Mouse (Mus musculus) left cerebral cortex, adult 2 months (tissue): ENCODE measurements around the gene March8. TPM values are rescaled to one million over a fixed set of nuclear protein-coding genes. Genes with fewer than 3 reads are reported as not detected.

Experiments used
- DNase-seq, 2 experiments: peaks; one replicate each; pipeline ENCODE4 v3.0.0; 2021 to 2022; ENCODE audit warnings: low spot score in 2 of 2, mixed read lengths in 1 of 2; ENCODE audit errors: extremely low spot score in 1 of 2
- H3K27ac ChIP-seq: fragments of 200-600 bp; 2 replicates; pipeline ENCODE4 v1.8.1; 2022
- H3K4me3 ChIP-seq: fragments of 200-600 bp; 2 replicates; pipeline ENCODE4 v1.8.1; 2022
- CTCF ChIP-seq: fragments of 200-600 bp; IDR thresholded peaks from 2 replicates; pipeline ENCODE4 v1.8.1; 2022; ENCODE audit warnings: antibody characterized with exemption, mild to moderate bottlenecking, moderate library complexity
- intact Hi-C: fragments of 180-260 bp; cut with DNase I; formaldehyde crosslinking; loops from one replicate; pipeline ENCODE4 v1.15.1; 2025
- long read RNA-seq, 2 experiments: library from polyadenylated mRNA; stranded (forward); transcript quantifications; one replicate each; pipeline ENCODE4 v2.0.0; 2021; ENCODE audit warnings: borderline mapping rate in 2 of 2
- total RNA-seq, 2 experiments: library from RNA; stranded (reverse); gene quantifications; 2 replicates each; pipeline ENCODE4 v1.2.3; 2021

Gene March8
- total RNA-seq, result 10 to 100 TPM; 45.5 to 49.5 TPM
- long read RNA-seq, experiment 1, full-length matches to known transcripts, result 28 of 57 reads
- long read RNA-seq, experiment 1, partial matches to known transcripts, result 8 of 57 reads
- long read RNA-seq, experiment 1, other reads (novel, unspliced or antisense), result 21 of 57 reads
- long read RNA-seq, experiment 2, full-length matches to known transcripts, result 22 of 54 reads
- long read RNA-seq, experiment 2, partial matches to known transcripts, result 10 of 54 reads
- long read RNA-seq, experiment 2, other reads (novel, unspliced or antisense), result 22 of 54 reads

DNA sequence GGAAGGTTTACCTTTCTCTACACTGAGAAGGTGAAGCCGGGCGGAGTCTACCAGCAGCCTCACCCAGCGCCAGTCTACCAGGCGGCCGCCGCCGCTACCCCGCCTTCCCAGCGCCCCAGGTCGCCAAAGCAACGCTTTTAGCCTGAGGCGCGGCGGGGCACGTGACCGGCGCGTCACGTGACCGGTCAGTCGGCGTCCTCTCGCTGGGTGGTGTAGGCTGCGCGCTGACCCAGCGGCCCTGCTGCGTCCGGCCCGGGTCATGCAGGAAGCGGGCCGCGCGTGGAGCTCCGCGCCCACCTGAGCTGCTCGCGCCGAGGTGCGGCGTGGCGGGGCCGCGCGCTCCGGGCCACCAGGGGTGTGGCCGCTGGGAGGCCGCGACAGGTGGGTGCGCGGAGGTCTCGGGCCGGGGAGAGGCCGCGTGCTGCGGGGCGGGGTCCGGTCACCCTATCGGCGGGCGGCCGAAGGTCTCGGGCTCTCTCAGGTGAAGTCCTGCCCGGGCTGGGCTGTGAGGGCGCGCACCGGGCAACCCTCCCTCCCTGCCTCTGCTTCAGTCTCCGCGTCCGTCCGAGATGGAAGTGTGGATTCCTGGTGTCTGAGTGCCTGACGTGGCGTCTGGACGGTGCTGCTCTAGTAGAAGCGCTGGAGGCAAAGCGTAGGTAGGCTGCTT is at the start of gene March8:
Gene March8, plus strand, starts transcription at position 190 of the 667 bp plus-strand sequence.
- no peak; the same call in none of the 2 replicates for TF ChIP-seq CTCF
- H3K4me3 ChIP-seq, result peak within 1 kb of the TSS; percentile 62
- peak; percentile 86 to 88 for DNase-seq
- intact Hi-C loops, result loop anchor here (5.0 kb wide), 3 partner anchors 69 to 84 kb away; partner anchors contain the start of gene Zfand4
- peak within 1 kb of the TSS; percentile 83 for H3K27ac ChIP-seq

DNA sequence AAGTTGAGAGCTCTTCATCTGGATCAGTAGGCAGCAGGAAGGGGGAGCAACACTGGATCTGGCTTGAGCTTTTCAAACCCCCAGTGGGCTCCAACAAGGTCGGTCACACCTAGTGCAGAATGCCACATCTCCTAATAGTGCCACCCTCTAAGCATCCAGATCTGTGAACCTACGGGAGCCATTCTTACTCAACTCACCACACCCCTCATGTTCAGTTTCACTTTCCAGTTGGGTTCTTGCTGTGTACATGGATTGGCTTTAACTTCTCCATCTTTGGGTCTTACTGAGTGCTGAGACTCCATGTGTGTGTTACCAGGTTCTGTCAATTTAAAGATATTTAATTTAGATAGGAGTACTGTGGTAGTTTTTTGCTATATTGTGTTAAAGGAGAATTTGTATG is 26.4 kb upstream of the March8 start:
- intact Hi-C loops, result no loop called here
- Histone ChIP-seq H3K27ac (no peak overlapping the region), H3K4me3 (no peak overlapping the region)
- no peak for DNase-seq
- no peak for TF ChIP-seq CTCF

DNA sequence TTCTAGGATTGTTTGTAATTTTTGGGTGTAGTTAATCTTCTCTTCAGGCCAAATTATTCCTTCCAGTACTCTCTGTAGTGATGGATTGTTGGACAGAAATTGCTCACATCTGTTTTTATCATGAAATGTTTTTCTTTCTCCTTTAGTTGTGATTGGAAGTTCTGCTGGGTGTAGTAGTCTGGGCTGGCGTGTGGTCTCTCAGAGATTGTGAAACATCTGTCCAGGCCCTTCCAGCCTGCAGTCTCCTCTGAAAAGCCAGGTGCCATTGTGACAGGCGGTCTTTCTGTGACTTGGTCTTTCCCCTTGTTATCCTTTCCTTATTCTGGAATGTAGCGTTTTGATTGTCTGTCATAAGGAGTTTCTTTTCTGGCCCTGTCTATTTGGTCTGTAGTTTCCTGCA is 18.6 kb upstream of the March8 start:
- intact Hi-C loops, result no loop called here
- Histone ChIP-seq H3K4me3 (no peak overlapping the region), H3K27ac (no peak overlapping the region)
- no peak for DNase-seq
- TF ChIP-seq CTCF, result no peak

DNA sequence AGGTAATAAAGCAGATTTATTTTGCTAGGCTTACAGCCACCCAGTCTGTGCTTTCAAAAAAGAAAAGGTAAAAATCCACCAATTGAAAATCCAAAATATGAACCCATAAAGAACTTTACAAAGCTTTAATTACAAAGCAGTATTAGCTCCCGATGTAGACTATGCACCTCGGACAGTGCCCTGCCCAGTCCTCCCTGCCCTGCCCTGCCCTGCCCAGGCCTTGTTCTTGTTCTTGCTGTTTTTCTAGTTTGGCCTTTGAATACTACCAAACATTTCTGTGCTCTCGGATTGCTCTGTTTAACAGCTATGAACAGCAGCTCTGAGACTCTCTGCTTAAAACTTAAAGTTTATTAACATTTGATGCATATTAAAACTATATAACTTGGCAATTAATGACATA is 11.2 kb upstream of the March8 start:
- no peak for DNase-seq
- Histone ChIP-seq H3K4me3 (no peak overlapping the region), H3K27ac (no peak overlapping the region)
- intact Hi-C loops, result no loop called here
- no peak for TF ChIP-seq CTCF

DNA sequence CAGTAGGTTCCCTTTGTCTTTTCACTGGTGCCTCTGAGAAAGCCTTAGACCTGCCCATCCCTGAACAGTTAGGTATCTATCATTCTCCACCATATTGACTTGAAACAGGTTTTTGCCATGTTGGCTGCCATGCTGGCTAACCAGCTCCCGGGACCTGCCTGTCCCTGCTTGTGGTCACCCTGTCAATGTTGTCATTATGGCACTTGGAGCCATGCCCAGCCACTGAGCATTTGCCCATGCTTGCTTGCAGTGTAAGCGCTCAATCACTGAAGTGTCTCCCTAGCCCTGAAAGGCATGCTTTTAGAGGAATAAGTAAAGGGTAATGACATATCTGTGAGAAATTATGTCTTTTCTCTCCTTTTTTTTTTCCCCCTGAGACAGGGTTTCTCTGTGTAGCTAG is 6.4 kb upstream of the March8 start:
- intact Hi-C loops, result no loop called here
- no peak for DNase-seq
- H3K4me3 ChIP-seq, result no peak overlapping the region
- TF ChIP-seq CTCF, result no peak
- H3K27ac ChIP-seq, result no peak overlapping the region

DNA sequence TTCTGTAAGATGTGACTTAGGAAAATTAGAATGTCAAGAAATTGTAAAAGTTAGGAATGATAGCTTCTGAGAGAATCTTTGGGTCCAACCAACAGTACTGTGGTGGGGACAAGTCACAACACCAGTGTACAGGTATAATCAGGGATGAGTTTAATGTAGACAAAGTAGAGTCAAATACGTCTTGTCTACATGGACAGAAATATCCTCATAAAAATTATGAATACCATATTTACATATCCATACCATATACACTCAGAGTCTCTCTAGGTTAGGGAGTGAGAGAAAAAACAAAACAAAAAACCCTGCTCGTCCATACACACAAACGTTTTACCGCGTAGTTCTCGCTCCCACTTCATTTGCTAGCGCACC is 374 bp upstream of the March8 start:
- Histone ChIP-seq H3K4me3 (peak overlapping the region; percentile 62), H3K27ac (peak overlapping the region; percentile 83)
- no peak for TF ChIP-seq CTCF
- DNase-seq, result no peak
- intact Hi-C loops, result loop anchor here (5.0 kb wide), 3 partner anchors 70 to 85 kb away; partner anchors contain the start of gene Zfand4

DNA sequence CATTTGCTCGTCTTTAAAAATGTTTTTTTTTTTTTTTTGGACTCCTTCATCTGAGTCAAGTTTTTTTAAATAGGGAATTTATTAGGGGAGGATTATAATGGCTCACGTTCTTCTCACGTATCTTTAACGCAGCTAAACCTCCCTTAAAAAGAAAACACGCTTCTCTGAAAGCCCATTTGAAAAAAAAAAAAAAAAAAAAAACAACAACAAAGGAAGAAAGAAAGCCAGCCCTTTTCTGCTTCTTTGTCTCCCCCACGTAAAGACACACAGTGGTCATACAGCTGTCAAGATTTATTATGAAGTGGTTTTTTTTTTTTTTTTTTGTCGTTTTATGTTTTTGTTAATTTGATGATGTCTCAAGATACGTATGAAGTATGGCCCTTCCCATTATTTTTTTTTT is 696 bp downstream of the March8 start:
- H3K27ac ChIP-seq, result peak overlapping the region; percentile 83; the same call in 1 of the 2 replicates
- no peak for DNase-seq
- intact Hi-C loops, result loop anchor here (5.0 kb wide), 3 partner anchors 69 to 84 kb away; partner anchors contain the start of gene Zfand4
- no peak for TF ChIP-seq CTCF
- H3K4me3 ChIP-seq, result peak overlapping the region; percentile 62

DNA sequence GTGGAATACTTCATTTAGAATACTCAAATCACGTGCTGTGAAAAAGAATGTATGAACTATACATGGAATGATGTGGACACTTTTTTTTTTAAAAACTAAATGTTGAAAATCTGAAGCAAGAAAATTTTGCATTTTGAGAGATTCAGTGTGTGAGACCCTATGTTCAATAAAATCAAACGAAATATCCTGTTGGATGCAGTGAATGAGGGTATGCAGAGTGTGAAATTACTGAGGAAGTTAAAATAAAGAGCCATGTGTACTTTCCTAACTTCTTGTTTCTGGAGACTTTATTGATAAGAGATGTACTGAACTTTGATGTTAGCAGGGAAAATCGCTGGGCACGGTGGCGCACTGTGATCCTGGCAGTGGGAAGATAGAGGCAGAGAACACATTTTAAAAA is 1.3 kb downstream of the March8 start:
- TF ChIP-seq CTCF, result no peak
- H3K27ac ChIP-seq, result no peak overlapping the region
- intact Hi-C loops, result loop anchor here (5.0 kb wide), 3 partner anchors 68 to 83 kb away; partner anchors contain the start of gene Zfand4
- DNase-seq, result no peak
- H3K4me3 ChIP-seq, result peak overlapping the region; percentile 62

DNA sequence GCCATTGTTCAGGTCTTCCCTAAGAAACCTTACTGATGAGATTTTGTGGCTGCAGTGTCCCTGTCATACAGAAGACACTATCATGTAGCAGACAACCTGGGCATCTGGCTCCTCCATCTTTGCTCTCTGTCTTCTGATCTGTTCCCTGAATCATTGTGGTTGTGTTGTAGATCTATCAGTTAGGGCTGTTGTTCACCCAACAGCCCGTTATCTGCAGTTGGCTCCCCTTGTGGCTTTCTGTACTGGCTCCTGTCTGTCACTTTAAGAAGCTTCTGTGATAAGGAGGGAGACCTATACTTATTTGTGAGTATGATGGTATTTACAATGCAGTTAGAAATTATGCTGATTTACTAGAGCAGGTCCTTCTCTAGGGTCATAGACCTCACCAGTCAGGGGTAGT is 2.7 kb downstream of the March8 start:
- H3K4me3 ChIP-seq, result no peak overlapping the region
- no peak overlapping the region for H3K27ac ChIP-seq
- DNase-seq, result no peak
- intact Hi-C loops, result no loop called here
- TF ChIP-seq CTCF, result no peak

DNA sequence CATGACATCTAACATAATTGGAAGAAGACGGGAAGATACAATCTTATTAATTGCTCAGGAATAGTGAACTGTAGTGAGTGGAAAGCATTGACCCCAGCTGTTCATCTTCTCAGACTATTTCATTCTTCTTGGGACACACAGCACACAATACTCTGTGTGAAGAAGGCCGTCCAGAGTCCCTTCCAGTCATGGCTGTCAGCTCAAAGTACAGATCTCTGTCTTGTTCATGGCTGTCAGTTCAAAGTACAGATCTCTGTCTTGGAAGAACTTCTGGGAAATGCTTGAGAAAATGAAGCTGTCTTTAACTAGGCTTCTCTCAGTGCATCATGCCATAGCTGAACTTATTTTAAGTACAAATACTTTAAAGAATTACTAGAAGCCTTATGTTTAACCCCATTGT is 10.1 kb downstream of the March8 start:
- Histone ChIP-seq H3K27ac (no peak overlapping the region), H3K4me3 (no peak overlapping the region)
- DNase-seq, result no peak
- TF ChIP-seq CTCF, result no peak
- intact Hi-C loops, result no loop called here

DNA sequence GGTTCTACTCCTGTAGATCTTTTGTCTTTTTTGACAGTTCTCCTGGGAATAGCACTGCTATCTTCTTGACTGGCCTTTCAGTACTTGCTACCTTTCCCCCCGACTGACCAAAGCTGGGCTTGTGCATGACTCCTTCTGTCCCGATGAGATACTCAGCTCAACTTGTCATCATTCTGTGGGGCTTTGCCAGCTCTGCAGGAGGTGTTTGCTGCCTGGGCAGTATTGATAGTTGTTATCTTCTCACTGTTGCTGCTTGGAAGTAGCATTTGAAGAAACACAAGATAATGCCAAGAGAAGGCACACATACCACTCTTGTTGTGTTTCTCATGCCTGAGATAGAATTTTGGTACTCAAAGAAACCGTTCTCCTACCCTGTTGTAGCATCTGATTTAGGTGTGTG is 12.2 kb downstream of the March8 start:
- Histone ChIP-seq H3K27ac (no peak overlapping the region), H3K4me3 (no peak overlapping the region)
- intact Hi-C loops, result no loop called here
- TF ChIP-seq CTCF, result no peak
- DNase-seq, result no peak

DNA sequence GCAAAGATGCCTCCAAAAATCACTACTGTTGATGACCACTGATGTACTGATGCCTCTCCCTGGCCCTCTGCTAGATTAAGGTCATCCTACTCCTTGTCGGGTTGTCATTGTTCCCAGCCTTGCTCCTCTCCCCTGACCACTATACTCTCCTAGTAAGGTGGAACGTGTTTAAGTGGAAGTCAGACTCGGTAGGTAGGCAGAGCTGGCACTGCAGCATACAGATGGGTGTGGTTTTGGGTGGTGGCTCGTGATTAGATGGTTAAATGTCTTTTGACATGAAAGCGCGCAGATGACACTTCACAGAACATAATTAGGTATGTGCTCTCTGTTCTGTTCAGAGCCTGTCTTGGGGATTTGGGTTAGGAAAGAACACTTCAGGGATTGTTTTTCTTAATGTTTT is 12.8 kb downstream of the March8 start:
- TF ChIP-seq CTCF, result no peak
- intact Hi-C loops, result no loop called here
- H3K27ac ChIP-seq, result no peak overlapping the region
- no peak for DNase-seq
- H3K4me3 ChIP-seq, result no peak overlapping the region

DNA sequence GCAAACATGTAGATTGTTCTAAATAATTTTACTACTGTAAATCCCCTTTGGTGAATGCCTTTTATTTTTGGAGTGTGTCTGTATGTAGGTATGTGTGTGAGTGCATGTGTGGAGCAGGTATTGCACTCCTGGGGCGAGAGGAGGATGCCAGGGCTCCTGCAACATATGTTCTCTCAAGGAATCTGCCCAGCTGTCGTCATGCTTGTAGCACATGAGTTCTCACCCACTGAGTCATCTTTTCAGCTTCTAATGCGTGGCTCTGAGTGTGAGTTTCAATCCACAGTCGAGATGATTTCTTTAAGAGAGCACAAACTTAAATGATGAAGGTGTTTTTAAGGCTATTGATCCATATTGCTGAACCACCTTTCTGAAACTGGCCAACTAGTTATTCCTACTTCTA is 13.7 kb downstream of the March8 start:
- no peak overlapping the region for H3K27ac ChIP-seq
- intact Hi-C loops, result no loop called here
- DNase-seq, result no peak
- H3K4me3 ChIP-seq, result no peak overlapping the region
- TF ChIP-seq CTCF, result no peak
